Mouse (Mus musculus) spleen, postnatal 4 days (tissue): ENCODE measurements around the gene 4933405L10Rik.

ENCODE experiments used
- DNase-seq, 2 experiments: peaks; one replicate each; pipeline ENCODE4 v3.0.0; 2022; ENCODE audit warnings: low spot score in 2 of 2

Gene 4933405L10Rik

DNA sequence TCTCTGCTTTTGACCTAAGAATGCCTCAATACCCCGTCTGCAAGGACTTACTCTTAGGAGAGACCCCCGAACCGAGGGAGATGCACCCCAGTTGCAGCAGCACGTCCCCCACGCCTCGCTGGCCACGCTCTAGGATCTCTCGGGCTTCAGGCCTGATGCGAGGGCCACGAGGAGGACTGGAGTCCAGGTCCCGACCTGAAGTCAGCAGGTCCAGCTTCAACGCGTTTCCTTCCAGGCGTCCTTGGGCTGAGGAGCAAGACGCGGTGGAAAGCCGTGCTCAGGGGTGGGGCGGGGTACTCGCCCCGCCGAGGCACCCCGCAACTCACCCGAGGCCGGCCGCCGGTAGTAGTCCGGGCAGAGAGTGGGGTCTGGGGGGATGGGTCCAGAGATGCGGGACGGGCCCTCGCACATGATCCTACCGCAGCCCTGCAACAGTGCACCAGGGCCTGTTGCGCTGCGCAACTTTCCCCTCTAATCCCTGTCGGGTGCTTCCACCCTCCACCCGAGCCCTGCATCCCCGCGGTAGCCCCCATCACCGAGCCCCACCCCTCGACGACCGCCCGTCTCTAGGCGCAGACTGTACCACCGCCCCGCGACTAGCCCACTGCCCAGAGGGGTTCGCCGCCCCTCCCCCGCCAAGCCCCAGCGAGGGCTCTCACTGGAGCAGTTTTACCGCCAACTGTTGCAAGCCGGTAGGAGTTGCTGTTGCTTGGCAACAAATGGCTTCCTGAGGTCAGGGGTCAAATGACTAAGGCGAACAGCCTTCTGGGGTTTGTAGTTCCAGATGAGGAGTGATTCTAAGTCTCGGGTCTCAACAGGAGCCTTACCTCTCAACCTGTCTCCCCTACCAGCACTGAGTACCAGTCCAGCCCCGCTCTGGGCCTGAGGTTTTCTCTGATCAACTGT, at the start of gene 4933405L10Rik, which contains the start of gene Enkd1:
Gene 4933405L10Rik (plus strand): TSS at position 158 of the 906 bp plus-strand sequence.
Gene Enkd1 (minus strand): TSS at position 713 of the 906 bp plus-strand sequence.
- DNase-seq = peak; percentile 80 to 85

GRCm38 (mm10) chr8:105661167-105661566, 46.3 kb upstream of the 4933405L10Rik start:
- no peak for DNase-seq

- no peak for DNase-seq
Observed at GRCm38 (mm10) chr8:105677891-105678290, 29.6 kb upstream of the 4933405L10Rik start.

GRCm38 (mm10) chr8:105685325-105685724, 22.1 kb upstream of the 4933405L10Rik start:
- DNase-seq = peak in 1 of 2 experiments; percentile 58

- DNase-seq = peak; percentile 84 to 92
Observed at GRCm38 (mm10) chr8:105685796-105686308, 21.6 kb upstream of the 4933405L10Rik start, which contains the start of gene Carmil2. TSS of gene Carmil2 (plus strand) at chr8:105686274.

- peak in 1 of 2 experiments; percentile 69 for DNase-seq
Observed at GRCm38 (mm10) chr8:105686551-105686950, 20.9 kb upstream of the 4933405L10Rik start.

- peak in 1 of 2 experiments; percentile 60 for DNase-seq
Observed at GRCm38 (mm10) chr8:105687512-105687911, 19.9 kb upstream of the 4933405L10Rik start.

DNA sequence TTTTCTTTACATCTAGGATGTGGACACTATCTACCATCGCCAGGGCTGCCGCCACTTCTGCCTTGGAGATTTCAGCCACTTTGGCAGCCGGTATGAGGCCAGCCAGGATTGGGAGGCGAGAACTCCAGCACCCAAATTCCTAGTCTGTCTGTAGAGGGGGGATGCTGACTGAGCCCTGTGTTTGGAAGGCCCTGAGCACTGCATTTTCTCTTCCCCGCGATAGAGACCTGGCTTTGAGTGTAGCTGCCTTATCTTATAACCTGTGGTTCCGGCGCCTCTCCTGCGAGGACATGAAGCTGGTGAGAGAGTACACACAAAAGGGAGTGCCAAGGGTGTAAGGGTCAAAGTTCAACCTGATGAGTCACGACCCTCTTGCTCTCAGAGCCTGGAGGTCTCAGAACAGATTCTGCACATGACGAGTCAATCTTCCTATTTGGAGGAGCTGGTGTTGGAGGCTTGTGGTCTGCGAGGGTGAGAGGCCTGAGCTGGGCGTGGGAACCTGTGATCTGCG, 19.2 kb upstream of the 4933405L10Rik start:
- DNase-seq = peak in 1 of 2 experiments; percentile 61

- DNase-seq = peak in 1 of 2 experiments; percentile 59
Observed at GRCm38 (mm10) chr8:105689256-105689982, 18.0 kb upstream of the 4933405L10Rik start.

DNA sequence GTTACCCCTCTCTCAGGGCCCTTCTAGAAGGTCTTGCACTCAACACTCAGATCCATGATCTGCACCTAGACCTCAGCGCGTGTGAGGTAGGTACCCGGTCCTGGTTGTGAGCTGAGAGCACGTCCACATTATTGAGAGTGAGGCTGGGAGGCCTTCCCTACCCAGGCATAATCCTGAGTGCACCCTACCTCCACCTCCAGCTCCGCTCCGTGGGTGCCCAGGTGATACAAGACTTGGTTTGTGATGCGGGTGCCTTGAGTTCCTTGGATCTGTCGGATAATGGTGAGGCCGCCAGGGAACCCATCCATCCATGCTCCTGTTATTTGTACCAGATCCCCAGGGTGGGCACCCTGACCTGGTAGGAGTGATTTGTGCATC, 17.5 kb upstream of the 4933405L10Rik start:
- DNase-seq = peak in 1 of 2 experiments; percentile 59

- peak in 1 of 2 experiments; percentile 59 for DNase-seq
Observed at GRCm38 (mm10) chr8:105690978-105691377, 16.5 kb upstream of the 4933405L10Rik start.

GRCm38 (mm10) chr8:105692449-105693182, 14.8 kb upstream of the 4933405L10Rik start:
- DNase-seq = peak in 1 of 2 experiments; percentile 61

DNA sequence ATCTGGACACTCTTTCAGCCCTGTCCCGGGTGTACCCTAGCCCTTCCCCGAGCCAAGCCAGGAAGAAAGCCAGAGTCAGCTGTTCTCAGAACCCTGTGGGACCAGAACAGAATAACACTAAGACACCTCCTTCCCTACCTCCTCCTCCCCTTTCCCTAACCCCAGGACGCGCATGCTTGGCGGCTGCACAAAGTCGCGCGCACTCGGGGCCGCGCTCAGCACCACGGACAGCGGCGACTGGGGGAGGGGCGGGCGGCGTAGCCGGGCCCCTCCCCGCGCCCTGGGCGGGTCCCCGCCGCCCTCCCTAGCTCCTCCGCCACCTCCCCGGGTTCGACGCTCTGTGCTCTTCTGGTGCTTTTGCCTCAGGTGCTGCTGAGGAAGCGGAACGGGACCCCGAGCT, 13.8 kb upstream of the 4933405L10Rik start:
- peak in 1 of 2 experiments; percentile 78 for DNase-seq

DNA sequence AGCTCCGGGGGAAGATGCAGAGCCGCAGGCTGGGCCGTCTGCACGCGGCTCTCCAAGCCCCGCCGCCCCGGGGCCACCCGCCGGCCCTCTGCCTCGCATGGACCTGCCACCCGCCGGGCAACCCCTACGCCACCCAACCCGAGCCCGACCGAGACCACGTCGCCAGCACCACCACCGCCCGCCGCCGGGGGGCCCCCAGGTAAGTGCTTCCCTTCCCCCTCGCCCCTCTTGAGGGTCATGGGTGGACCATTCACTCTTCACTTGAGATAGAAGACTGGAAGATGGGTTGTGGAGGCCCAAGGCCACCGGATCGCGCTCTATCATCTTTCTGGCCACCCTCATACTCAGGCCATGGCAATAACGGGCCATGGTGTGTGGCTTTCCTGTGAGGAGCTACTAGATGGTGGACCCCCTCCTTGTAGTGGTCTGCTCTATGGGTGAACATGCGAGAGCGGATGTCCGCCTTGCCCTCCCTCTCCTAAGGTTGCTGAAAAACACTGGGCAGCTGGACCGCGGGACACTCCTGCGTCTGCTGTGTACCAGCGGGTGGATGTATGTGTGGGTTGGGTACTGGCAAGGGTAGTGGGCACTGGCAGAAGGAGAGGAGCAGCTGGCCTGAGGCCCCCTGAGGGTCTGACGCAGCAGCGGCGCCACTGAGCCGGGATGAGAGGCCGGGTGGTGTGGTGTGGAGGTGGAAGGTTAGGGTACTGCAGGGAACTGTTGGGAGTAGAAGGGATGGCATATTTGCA, 13.2 kb upstream of the 4933405L10Rik start:
- DNase-seq = peak in 1 of 2 experiments; percentile 67

GRCm38 (mm10) chr8:105695080-105695780, 12.2 kb upstream of the 4933405L10Rik start:
- peak in 1 of 2 experiments; percentile 63 for DNase-seq

GRCm38 (mm10) chr8:105697196-105697780, 10.2 kb upstream of the 4933405L10Rik start:
- peak in 1 of 2 experiments; percentile 63 for DNase-seq

DNA sequence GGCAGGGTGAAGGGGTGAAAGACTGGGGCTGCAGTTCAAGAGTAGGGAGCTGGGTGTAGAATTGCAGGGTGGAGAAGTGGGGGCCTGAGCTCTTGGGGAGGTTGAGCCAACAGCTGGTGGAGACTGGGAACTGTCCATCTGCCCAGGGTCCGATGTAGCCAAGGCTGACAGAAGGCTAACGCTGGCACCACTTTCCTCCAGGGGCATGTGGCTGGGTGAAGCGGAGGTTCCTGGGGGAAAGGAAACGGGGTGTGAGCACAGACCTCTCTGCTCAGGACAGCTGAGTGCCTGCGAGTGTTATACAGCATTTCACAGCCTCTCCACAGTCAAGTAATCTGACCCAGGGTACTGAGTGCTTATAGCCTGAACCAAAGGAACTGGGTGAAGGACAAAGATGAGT, 8.7 kb upstream of the 4933405L10Rik start:
- DNase-seq = no peak

GRCm38 (mm10) chr8:105699488-105700215, 7.8 kb upstream of the 4933405L10Rik start:
- DNase-seq = no peak
